Mouse (Mus musculus): ENCODE data around the gene Ntn4. TPM values are rescaled to one million over a fixed set of nuclear protein-coding genes. Genes with fewer than 3 reads are reported as not detected.

Gene Ntn4
- polyA plus RNA-seq (2014; fragmentation: Illumina TruSeq; extraction: RNeasy Lipid Tissue Mini Kit (QIAGEN cat#74804)) = 91.6 TPM

GRCm38 (mm10) chr10:93640521-93640952 is at the start of gene Ntn4:
Gene Ntn4 (plus strand): TSS chr10:93640681.

Other genes with a start within 250 kb of the Ntn4 start
- 54.5 TPM for gene Lta4h, start 187.3 kb upstream of the Ntn4 start, polyA plus RNA-seq (2014; fragmentation: Illumina TruSeq; extraction: RNeasy Lipid Tissue Mini Kit (QIAGEN cat#74804))
- 0.11 TPM for gene Hal, start 151.9 kb upstream of the Ntn4 start, polyA plus RNA-seq (2014; fragmentation: Illumina TruSeq; extraction: RNeasy Lipid Tissue Mini Kit (QIAGEN cat#74804))
- 0.43 TPM for gene Amdhd1, start 100.6 kb upstream of the Ntn4 start, polyA plus RNA-seq (2014; fragmentation: Illumina TruSeq; extraction: RNeasy Lipid Tissue Mini Kit (QIAGEN cat#74804))
- gene Ccdc38, start 100.0 kb upstream of the Ntn4 start, polyA plus RNA-seq (2014; fragmentation: Illumina TruSeq; extraction: RNeasy Lipid Tissue Mini Kit (QIAGEN cat#74804)) = 0.54 TPM
- gene Snrpf, start 51.0 kb upstream of the Ntn4 start, polyA plus RNA-seq (2014; fragmentation: Illumina TruSeq; extraction: RNeasy Lipid Tissue Mini Kit (QIAGEN cat#74804)) = 110 TPM
- gene Usp44, start 190.9 kb downstream of the Ntn4 start, polyA plus RNA-seq (2014; fragmentation: Illumina TruSeq; extraction: RNeasy Lipid Tissue Mini Kit (QIAGEN cat#74804)) = not detected